Mouse (Mus musculus): ENCODE results near the gene Trafd1.

DNA sequence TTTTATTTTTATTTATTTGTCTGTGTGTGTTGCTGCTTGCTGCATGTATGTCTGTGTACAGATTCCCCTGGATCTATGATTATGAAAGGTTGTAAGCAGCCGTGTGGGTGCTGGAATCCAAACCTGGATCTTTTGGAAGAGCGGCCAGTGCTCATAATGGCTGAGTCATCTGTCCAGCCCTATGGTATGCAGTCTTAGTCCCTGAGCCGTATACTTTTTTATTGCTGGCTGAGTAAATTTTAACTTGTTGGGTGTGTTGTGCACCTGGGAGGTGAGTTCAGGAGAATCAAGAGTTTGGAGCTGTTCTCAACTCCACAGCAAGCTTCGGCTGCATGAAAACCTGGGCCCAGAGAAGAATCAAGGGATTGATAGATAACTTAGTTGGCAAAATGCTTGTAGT, 25.5 kb upstream of the Trafd1 start:
- TF ChIP-seq EP300 (IDR thresholded peaks at IDR 0.05) (no peak), CTCF (IDR thresholded peaks at IDR 0.05) (no peak)
